Mouse (Mus musculus) thymus, postnatal 36 days (tissue): ENCODE measurements around the gene Crtc2.

Experiments used
- DNase-seq, 2 experiments: peaks; one replicate each; pipeline ENCODE4 v3.0.0; 2022; ENCODE audit warnings: mixed read lengths in 2 of 2

The Crtc2 gene

DNA sequence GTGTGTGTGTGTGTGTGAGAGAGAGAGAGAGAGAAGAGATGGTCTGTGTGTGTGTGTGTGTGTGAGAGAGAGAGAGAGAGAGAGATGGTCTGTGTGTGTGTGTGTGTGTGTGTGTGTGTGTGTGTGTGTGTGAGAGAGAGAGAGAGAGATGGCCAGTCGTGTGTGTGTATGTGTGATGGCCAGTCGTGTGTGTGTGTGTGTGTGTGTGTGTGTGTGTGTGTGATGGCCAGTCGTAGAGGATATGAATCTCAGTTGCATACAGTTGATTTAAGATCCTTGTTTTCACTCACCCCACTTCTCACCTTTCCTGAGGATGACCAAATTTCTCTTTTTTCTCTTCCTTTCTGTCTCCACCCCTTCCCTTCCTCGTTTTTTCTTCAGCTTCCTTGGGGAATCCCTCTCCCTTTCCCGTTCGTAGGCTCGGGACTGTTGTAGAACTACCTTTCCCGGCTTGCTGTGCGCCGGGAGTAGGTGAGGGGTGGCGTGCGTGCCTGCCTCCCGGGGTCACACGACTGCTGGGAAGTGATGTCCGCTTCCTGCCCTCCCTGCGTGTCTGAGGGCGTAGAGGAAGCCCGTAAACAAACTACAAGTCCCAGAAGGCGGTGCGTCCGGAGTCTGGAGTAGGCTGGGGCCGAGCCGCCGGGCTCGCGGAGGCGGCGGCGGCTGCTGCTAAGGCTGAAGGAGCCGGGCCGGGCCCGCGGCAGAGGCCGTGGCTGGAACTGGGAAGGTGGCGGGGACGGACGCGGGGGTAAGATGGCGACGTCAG lies at the start of gene Crtc2:
Gene Crtc2, plus strand, starts transcription at position 511 of the 766 bp plus-strand sequence.
- peak; percentile 90 to 95 for DNase-seq

DNA sequence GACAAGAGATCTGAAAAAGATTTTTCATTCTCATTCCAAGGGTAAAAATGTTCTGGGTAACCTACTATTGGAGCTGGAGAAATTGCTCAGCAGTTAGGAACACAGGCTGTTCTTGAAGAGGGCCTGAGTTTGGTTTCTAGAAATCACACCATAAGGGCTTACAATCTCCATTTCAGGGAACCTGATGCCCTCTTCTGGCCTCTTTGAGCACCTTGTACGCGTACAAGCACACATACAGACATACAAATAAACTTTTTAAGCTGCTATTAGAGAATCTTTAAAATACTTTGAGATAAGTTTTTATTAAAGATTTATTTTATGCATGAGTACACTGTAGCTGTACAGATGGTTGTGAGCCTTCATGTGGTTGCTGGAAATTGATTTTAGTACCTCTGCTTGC lies 49.4 kb upstream of the Crtc2 start:
- no peak for DNase-seq

DNA sequence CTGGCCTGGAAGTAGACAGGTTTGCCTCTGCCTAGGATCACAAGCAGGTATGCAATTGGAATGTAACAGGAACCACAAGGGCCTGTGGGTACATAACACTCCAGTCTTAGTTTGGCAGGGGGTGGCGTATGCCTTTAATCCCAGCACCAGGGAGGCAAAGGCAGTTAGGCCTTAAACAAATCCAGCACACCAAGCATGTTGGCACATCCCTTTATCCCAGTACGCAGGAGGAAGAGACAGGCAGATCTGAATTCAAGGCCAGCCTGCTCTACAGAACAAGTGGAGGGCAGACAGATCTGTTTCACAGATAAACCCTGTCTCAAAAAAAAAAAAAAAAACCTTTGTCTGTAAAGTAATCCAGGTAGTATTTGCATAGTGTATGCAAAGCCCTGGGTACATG lies 45.3 kb upstream of the Crtc2 start:
- no peak for DNase-seq

DNA sequence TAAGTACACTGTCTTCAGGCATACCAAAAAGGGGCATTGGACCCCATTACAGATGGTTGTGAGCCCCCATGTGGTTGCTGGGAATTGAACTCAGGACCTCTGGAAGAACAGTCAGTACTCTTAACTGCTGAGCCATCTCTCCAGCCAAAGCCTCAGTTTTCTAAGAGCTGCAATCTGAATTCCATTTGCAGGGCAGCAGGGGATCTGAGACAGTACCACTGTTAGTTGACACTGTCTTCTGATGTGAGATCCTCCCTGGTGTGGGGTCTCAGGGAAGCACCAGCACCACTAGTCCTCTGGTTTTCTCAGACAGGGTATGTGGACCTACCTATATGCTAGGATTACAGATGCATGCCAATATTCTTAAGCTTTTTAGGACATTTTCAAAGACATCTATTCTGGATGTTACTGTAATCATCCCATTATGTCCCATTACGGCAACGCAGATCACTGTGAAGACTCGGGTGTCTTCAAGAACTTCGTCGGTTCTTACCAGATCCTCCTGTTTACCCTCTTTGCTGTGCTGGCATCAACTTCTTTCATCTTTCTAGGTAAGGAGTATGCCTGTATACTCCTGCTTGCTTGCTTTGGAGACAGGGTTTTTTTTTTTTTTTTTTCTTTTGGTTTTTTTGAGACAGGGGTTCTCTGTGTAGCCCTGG lies 43.9 kb upstream of the Crtc2 start:
- no peak for DNase-seq

DNA sequence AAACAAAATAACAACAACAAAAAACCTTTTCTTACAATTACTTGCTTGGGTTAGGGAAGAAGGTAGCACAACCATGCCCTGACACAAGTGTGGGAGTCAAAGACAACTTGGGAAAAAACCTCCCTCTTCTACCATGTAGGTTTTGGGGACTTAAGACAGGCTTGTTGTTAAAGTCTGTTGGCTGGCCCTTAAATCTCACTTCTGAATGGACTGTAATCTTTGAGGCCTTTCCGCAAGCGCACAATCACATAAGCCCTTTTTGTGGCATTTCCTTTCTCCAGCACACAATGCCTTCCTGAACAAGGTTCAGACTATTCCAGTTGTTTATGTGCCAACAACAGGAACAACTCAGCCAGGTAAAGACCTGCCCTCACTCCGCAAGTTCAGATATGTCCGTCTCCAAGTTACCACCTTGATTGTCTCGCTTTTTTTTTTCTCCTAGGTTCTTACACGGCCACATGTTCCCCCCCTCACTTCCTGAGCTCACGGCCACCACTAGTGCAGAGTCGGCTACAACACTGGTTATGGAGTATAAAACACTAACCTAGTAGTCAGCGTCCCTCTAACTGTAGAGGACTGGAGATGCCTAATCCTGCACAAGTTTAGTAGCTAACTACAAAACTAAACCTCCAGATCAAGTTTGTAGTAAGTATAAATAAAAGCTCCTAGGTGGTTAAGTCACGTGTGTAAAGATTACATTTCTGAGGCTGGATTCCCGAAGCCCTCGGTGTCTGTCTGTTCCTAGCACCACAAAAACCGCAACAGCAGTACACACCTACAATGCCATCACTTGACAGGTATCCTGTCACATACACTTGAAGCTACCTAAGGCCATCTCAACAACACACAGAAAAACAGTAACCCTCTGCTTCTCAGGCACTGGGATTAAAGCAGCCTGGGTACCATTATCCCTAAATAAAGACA lies 42.2 kb upstream of the Crtc2 start:
- DNase-seq = no peak

DNA sequence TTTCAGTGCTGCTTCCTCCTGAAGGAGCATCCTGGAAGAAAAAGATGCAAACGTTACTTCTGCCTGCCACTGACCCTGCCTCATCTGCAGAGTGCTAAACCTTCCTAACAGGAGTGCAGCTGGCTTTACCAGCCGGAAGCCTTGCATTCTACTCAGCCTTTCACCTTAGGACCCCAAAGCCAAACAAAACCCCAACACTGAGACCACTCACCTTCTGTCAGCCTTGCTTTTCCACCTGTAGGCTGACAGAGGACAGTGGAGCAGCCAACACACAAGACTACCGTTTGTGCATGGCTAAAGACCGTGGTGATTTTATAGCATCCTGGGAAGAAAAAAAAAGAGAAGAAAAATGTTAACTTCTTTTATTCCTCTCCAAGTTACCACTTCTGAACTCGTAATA lies 41.2 kb upstream of the Crtc2 start:
- DNase-seq = no peak

DNA sequence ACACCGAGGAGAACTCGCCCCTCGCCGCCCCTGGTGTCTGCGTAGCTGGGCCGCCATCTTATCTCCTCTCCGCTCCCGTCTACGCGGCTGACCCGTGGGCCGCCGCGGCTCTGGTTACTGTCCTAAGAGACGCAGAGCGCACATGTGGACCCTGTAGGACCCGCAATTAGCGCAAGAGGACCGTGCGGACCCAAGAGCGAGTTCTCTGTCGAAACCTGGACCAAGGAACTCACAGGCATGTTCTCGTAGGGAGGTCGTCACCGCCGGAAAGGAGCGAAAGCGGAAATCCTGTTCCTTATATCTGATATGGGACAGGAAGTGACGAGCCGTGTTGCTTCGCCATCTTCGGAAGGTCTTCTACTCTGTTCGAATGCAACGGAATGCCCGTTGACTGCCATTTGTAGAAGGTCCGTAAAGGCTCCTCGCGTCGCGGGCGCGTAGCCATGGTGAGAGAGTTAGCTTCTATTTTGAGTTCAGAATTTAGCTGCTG lies 40.5 kb upstream of the Crtc2 start, which contains the start of the genes Rps27 and Rab13:
Gene Rps27, minus strand, starts transcription at position 275 of the 490 bp plus-strand sequence.
Gene Rab13, plus strand, starts transcription at position 319 of the 490 bp plus-strand sequence.
- peak; percentile 84 to 85 for DNase-seq

DNA sequence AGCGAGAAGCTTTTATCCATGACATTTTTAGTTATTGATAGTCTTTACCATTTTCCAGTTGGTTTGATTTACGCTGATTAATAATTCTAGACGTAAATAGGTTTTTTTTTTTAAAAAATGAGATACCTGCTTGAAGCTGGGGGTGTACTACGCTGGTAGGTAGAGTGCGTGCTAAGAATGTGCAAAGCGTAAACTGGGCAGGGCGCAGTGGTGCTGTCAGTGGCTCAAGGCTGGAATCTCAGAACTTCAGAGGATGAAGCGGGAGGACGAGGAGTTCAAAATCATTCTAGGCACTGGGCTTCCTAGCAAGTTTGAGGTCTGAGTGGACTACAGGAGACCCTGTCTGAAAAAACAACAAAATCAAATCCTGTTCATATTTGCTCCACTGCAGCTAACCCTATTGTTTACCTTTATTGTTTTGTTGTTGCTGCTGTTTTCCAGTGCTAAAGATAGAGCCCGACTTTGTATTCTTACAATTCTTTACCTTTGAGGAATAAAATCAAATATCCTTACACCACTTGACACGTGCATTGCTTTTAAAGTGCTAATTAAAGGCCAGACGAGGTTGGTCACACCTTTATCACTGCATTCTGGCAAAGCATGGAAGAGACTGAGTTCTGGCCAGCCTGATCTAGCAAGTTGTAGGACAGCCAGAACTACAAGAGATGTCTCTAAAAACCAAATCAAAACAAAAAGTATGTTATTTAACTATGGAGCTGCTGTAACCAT lies 39.8 kb upstream of the Crtc2 start:
- DNase-seq = peak in 1 of 2 experiments; percentile 17

DNA sequence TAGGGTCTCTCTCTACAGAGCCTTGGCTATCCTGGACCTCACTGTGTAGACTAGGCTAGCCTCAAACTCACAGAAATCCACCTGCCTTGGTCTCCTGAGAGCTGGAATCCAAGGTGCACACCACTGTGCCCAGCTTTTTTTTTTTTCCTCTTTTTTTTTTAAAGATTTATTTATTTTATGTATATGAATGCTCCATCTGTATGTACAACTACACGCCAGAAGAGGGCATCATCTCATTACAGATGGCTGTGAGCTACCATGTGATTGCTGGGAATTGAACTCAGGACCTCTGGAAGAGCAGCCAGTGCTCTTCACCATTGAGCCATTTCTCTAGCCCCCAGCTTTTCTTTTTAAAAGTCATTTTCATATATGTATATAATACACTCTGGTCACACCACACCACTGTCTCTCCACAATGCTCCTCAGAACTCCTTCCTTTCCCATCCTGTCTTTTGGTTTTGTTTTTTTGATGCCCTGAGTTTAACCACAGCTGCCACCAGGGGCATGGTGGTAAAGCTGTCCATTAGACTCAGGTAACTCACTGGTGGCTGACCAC lies 38.1 kb upstream of the Crtc2 start:
- no peak for DNase-seq

DNA sequence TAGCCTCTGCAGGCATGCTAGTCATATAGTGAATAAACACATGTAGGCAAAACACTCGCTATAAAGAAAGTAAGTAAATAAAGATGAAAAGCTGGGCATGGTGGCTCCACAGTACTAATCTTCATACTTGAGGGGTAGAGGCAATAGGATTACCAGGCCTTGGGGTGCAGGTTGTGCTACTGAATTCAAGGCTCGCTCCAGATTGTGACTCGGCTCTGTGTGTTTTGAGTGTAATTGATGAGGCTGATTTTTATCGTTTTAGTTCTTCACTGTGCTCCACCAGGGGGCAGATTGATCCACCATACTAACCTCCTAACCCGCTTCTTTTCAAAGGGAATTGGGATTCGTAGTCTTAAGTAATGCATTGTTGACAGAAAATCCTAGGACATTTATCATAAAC lies 33.9 kb upstream of the Crtc2 start:
- DNase-seq = peak; percentile 22 to 35

DNA sequence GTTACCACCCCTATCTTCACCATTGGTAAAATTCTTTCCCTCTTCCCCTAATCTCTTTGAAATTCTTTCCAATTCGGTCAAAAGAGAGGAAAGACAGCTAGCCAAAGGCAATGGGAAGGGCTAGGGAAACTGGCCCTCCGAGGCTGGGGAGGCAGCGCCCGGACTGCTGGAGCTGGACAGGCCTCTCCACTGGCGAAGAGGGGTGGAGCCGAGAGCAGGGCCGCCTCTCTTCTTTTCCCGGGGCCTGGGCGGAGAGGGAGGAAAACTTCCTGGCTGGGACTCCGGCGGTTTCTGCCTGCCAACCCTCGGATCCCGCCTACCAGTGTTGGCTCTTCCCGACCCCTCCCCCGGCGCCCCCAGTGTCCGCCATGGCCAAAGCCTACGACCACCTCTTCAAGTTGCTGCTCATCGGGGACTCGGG lies 33.4 kb upstream of the Crtc2 start:
- peak in 1 of 2 experiments; percentile 36 for DNase-seq

DNA sequence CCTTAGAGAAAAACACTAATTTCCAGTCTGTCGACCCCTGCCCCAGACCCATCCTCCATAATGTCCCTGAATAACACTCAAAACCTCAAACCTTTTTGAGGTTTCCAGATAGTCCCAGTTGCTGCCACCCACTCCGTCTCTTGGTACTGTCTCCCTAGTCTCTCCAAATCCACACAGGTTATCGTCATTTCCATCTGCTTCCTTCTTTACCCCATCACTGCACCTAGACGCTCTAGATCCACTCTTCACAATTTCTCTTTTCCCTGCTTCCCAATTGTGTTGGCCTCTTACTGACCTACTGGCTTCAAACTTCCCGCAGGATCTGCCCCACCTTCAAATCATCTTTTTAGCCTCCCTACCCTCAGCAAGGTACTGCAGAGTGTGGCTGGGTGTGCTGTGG lies 32.8 kb upstream of the Crtc2 start:
- DNase-seq = no peak

DNA sequence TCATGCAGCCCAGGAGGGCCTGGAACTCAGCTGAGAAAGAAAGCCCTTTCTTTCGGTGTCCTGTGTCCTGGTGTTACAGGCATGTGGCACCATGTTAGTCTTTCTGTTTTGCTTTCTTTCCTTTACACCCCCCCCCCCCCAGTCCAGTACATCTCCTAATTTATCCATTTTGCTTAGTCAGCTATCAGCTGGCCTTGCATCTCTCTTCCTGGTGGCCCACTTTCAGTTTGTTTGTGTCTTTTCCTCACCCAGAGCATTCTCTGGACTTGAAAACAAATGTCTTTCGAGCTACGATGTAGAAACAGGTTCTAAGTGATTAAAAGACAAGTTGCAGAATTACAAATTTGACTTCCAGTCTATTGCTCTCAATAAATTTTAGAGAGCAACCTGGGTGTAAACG lies 31.5 kb upstream of the Crtc2 start:
- no peak for DNase-seq

DNA sequence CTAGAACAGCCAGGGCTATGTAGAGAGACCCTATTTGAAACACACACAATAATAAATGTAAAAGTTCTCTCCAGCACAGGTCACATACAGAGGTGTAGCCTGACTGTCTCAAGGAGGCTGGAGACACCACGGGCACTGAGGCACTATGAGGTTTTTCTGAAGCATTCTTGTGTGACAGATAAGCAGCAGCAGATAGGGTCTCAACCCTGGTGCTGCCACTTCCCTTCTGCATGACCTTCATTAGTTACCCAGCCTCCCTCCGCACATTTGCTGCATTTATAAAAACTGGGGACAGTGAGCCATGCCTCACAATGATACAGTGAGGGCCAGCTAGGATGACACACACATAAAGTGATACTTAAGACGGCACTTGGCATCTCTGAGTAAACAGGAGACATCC lies 31.0 kb upstream of the Crtc2 start:
- no peak for DNase-seq

DNA sequence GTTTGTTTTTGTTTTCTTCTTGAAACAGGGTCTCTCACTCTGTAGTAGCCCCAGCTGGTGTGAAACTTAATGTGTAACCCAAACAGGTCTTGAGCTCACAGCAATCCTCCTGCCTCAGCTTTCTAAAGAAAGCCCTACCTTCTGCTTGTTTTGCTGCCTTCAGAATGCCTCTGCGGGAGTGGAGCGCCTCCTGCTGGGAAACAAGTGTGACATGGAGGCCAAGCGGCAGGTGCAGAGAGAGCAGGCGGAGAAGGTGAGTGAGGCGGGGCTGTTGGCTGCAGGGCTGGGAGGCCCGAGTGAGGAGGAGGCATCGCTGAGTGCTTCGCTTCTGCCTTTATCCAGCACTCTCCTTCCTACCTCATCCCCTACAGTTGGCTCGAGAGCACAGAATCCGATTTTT lies 29.6 kb upstream of the Crtc2 start:
- DNase-seq = no peak

DNA sequence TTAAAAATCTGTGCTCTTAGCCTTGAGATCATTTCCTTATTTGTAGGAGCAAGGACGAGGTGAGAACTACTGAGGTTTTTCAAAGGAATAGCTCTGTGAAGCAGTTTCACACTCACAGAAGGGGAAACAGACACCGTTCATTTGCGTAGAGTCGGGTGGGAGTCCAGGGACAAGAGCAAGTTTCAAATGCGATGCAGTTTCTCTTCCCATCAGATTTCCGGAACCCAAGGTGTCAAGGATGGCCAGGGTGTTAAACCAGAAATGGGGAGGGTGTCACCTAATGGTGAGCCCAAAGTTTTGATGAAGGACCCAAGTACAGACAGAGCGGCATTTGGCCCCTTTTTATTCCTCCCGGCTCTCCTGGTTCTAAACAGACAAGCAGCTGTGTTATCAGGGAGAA lies 22.9 kb upstream of the Crtc2 start:
- no peak for DNase-seq

DNA sequence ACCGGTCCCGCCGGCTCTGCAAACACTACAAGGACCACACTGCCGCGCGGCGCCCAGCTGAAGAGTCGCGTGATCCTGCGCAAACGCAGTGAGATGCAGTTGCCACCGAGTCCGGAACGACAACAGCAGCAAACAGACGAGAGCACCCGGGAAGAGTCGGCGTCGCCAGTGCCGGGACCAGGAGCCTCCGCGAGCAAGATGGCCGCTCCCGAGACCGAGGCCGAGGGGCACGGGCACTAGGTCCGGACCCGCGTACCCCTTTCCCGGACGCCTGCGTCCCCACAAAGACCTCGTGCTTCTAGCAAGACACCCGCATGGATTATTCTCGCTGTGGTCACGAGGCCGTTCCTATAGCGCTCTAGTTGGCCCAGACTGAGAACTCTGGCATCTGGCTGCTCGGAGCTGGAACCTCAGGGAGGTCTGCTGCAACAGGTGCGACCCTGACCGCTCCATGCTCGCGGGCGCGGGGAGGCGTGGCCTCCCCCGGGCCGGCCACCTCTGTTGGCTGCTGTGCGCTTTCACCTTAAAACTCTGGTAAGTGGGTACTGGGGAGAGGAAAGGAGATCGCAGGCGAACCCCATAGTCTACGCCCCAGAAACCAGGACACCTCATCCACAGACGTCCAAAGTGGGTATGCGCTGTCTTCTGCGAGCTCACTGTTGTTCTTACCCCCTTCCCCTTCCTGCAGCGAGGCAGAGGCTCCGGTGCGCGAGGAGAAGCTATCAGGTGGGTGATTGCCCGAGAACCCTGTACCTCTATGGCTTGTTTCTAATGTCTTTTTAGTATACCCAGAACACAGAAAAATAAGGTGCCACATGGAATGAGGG lies 22.2 kb upstream of the Crtc2 start, which contains the start of gene Jtb:
Gene Jtb, plus strand, starts transcription at position 91 of the 827 bp plus-strand sequence.
- peak; percentile 90 to 93 for DNase-seq

DNA sequence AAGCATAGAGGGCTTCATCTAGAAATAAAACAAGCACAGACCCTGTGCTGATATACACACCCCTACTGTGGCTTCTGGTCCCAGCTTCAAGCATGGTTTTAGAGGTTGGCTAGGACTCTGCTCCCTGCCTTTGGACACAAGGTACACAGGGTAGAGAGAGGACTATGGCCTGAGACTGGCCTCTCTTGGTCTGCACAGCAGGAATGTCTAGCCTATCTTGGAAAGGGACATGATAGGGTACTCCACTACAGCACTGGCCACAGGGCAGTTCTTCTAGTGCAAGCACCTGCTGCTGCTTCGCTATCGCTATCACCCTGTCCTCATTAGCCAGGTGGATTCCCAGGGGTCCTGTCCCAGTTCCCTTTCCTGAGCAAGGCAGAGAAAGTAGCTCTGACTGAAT lies 12.7 kb upstream of the Crtc2 start:
- DNase-seq = no peak

DNA sequence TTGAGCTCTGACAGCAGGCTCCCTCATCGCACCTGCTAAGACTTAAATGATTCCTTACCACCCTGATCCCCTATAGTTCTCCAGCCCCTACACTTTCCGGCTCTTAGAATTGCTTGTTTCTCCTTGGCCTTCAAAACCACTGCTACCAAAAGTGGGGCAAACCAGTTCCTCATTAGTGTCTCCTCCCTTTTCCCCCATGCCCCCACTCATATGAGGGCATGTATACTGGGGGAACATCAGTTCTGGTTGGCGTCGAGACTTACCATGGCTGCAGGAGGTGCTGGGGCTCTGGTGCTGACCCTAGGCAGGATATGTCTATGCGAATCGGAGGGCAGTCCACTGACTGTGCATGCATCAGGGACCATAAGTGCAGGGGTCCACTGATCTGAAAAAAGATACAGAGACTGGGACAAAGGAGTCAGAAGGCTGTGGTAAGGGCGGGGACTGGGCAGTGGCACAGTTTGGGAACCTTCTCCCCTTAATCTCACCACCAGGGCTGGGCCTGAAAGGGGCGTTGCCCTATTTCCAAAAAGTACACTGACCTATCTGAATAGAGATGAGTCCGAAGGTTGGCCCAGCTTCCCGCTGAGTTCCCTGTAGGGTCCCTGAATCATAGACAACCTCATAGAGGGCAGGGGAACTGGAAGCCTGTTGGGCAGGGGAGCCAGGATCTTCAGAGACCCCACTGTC lies 12.1 kb upstream of the Crtc2 start:
- DNase-seq = no peak
